Mouse (Mus musculus) ES-E14 (cell line): Measurements from ENCODE around the gene Scd4.

ENCODE experiments used
- CHD2 ChIP-seq: IDR thresholded peaks from 2 replicates; pipeline ENCODE4 v1.6.1; 2014; ENCODE audit warnings: mild to moderate bottlenecking, low read depth, low read length, inconsistent platforms
- HCFC1 ChIP-seq: IDR thresholded peaks from 2 replicates; pipeline ENCODE4 v1.6.1; 2012; ENCODE audit warnings: low read length, inconsistent platforms, borderline replicate concordance; ENCODE audit not compliant: insufficient read depth
- MAFK ChIP-seq: IDR thresholded peaks from 2 replicates; pipeline ENCODE4 v1.6.1; 2014; ENCODE audit warnings: mild to moderate bottlenecking, low read depth, low read length, inconsistent platforms; ENCODE audit not compliant: insufficient read depth
- ZC3H11A ChIP-seq: IDR thresholded peaks from 2 replicates; pipeline ENCODE4 v1.6.1; 2012; ENCODE audit warnings: low read depth, mild to moderate bottlenecking, inconsistent platforms, low read length, borderline replicate concordance
- ZNF384 ChIP-seq: IDR thresholded peaks from 2 replicates; pipeline ENCODE4 v1.6.1; 2012; ENCODE audit warnings: low read depth, low read length, inconsistent platforms

GRCm38 (mm10) chr19:44369371-44369770 lies 36.5 kb downstream of the Scd4 start:
- TF ChIP-seq ZNF384 (no peak), CHD2 (no peak), ZC3H11A (no peak), MAFK (no peak), HCFC1 (no peak)
